Mouse (Mus musculus) kidney, adult 2 months (tissue): ENCODE data around the gene Phactr1. TPM values are rescaled to one million over a fixed set of nuclear protein-coding genes. Genes with fewer than 3 reads are reported as not detected.

Experiments used
- DNase-seq: peaks from one replicate; pipeline ENCODE4 v3.0.0; 2021
- H3K27ac ChIP-seq: fragments of 200-500 bp; 2 replicates; pipeline ENCODE4 v1.5.1; 2012; ENCODE audit warnings: low read depth, low read length, control low read depth, inconsistent platforms; ENCODE audit not compliant: insufficient read depth
- H3K27me3 ChIP-seq: fragments of 200-500 bp; replicated peaks from 2 replicates; pipeline ENCODE4 v1.6.1; 2012; ENCODE audit warnings: mild to moderate bottlenecking, moderate library complexity, low read length, inconsistent platforms; ENCODE audit not compliant: control insufficient read depth, insufficient read depth
- H3K36me3 ChIP-seq: fragments of 200-500 bp; 2 replicates; pipeline ENCODE4 v1.6.1; 2012; ENCODE audit warnings: mild to moderate bottlenecking, moderate library complexity, low read length, inconsistent platforms; ENCODE audit not compliant: control insufficient read depth, insufficient read depth
- H3K4me1 ChIP-seq: fragments of 200-500 bp; 2 replicates; pipeline ENCODE4 v1.6.1; 2011; ENCODE audit warnings: low read length; ENCODE audit not compliant: control insufficient read depth, insufficient read depth
- H3K4me3 ChIP-seq: fragments of 200-500 bp; 2 replicates; pipeline ENCODE4 v1.5.1; 2011; ENCODE audit warnings: mild to moderate bottlenecking, low read depth, low read length, control low read depth; ENCODE audit not compliant: insufficient read depth
- CTCF ChIP-seq: fragments of 200-500 bp; conservative IDR thresholded peaks from 2 replicates; pipeline ENCODE4 v1.5.1; 2011; ENCODE audit warnings: low read depth, mild to moderate bottlenecking, control low read depth, low read length, moderate library complexity, mixed read lengths; ENCODE audit not compliant: insufficient read depth, insufficient read length
- POLR2A ChIP-seq: fragments of 200-500 bp; IDR thresholded peaks from one replicate; pipeline ENCODE4 v1.6.1; 2011; ENCODE audit warnings: low read depth, low read length, control low read depth
- WGBS: fragments of 180-500 bp; shearing (Covaris S2); methylation state at CpG from one replicate; pipeline ENCODE4 v1.1.7; 2018; 5-methylcytosine and 5-hydroxymethylcytosine counted together
- polyA plus RNA-seq: library from polyadenylated mRNA; depleted of rRNA; stranded (reverse); fragments of >200 nt; gene quantifications from 2 replicates; pipeline ENCODE4 v1.2.3, GENCODE M21; 2012

Phactr1 gene
- polyA plus RNA-seq, 1 experiment: 8.9 TPM

DNA sequence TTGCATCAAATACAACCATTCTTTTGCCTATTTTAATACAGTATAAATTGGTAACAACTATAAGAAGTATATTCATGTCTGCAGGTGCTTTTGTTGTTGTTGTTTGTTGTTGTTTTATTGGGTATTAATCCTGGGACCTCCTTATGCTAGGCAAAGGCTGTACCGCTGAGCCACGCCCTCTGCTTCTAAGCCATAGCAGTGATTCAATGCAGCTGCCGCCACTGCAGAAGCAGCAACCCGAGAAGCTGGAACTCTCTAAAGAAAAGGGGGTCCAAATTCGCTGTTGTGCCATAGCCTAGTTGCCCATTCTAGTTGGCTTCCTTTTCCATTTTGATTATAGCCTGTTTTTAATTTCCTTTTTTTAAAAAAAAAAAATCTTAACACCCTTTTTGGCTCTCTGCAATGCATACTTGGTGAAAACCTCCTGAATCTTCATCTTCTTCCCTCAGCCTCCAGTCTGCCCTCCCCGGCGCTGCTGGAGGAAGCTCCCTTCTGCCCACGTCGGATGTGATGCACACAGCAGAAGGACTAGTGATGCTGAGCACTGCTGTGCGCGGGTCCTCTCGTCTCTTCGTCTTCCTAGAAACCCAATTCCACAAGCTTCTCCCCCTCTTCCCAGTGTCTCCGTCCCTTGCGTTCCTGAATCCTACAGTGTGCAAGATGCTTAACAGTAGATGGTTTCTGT is 271.8 kb downstream of the Phactr1 start:
- no peaks in the 10 kb centered on the region for H3K27me3 ChIP-seq
- no peak overlapping the region for H3K27ac ChIP-seq
- H3K4me1 ChIP-seq: no peaks in the 10 kb centered on the region
- no peak overlapping the region for H3K4me3 ChIP-seq
- WGBS: 61% methylated on average over 15 of the region's 15 CpGs
- no peaks in the 10 kb centered on the region for H3K36me3 ChIP-seq
- no peak for DNase-seq
- no peak for TF ChIP-seq CTCF
- no peak for TF ChIP-seq POLR2A

DNA sequence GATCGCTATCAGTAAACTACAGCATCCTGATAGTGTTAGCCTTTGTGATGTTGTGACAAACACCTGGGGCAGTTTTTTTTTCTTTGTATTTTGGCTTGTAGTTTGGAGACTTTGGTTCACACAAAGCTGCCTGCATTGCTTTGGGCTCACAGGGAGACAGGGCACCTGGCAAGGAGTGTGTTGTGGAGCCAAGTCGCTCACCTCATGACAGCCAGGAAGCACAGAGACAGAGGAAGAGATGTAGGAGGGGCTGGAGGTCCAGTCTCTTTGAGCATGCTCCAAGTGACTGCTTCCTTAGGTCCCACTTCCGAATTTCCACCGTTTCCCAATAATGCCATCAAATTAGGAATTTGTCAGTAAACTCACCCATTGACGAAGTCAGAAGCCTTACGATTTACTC is 272.6 kb downstream of the Phactr1 start:
- 95% methylated on average over 6 of the region's 6 CpGs for WGBS
- Histone ChIP-seq H3K4me3 (no peak overlapping the region), H3K36me3 (no peaks in the 10 kb centered on the region), H3K27me3 (no peaks in the 10 kb centered on the region), H3K27ac (no peak overlapping the region), H3K4me1 (no peaks in the 10 kb centered on the region)
- DNase-seq: no peak
- TF ChIP-seq POLR2A (no peak), CTCF (no peak)

DNA sequence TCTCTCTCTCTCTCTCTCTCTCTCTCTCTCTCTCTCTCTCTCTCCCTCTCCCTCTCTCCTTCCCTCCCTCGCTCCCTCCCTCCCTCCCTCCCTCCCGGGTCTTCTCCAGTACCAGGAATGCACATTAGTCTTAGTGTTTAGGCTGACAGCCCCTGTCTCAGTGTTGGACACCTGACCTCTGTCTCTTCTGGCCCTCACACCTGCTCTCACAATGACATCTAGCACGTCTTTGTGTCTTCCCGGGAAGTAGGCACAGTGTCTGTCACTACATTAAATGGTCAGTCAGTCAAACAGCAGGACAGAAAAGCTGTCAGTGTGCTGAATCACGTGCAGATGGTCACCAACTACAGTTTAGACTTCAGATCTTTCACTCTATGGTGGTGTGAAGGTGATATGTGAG is 273.7 kb downstream of the Phactr1 start:
- Histone ChIP-seq H3K4me3 (no peak overlapping the region), H3K27me3 (no peaks in the 10 kb centered on the region), H3K4me1 (no peaks in the 10 kb centered on the region), H3K36me3 (no peaks in the 10 kb centered on the region), H3K27ac (no peak overlapping the region)
- TF ChIP-seq POLR2A (no peak), CTCF (no peak)
- 59% methylated on average over 5 of the region's 5 CpGs for WGBS
- no peak for DNase-seq

DNA sequence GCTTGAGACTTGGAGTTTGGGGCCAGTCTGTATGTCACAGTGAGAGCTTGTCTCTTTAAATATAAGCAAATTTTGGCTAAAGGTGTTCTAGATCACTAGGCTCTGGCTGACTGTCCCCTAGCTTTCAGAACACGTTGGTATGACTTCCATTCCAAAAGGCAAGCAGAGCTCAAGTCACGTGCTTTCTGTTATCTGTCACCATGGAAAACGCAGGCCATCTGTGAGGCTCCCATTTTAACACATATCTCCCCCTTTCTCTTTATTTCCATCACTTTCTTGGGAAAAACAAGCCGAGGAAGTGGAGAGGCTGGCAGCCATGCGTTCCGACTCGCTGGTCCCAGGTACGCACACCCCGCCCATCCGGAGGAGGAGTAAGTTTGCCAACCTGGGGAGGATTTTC is 275.9 kb downstream of the Phactr1 start:
- no peaks in the 10 kb centered on the region for H3K27me3 ChIP-seq
- H3K36me3 ChIP-seq: no peaks in the 10 kb centered on the region
- H3K27ac ChIP-seq: no peak overlapping the region
- no peak overlapping the region for H3K4me3 ChIP-seq
- DNase-seq: no peak
- TF ChIP-seq POLR2A: no peak
- TF ChIP-seq CTCF: no peak
- 75% methylated on average over 10 of the region's 10 CpGs for WGBS
- H3K4me1 ChIP-seq: no peaks in the 10 kb centered on the region

DNA sequence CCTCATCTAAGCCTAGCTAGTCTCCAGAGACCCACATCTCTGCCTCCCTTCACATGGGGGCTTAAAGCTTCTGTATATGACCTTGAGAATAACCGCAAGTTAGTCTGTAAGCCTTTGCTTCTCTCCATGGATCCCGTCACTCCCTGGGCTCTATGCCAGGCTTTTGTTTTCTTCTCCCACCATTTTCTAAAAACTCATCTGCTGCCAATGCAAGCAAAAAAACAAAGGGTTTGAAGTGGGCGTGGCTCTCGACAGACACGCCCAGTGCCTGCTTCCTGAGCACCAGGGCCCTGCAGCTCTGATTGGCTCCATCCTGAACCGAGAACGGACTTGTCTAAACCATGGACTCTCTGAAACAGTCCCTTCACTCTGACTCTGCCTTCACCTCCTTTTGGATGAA is 277.4 kb downstream of the Phactr1 start:
- TF ChIP-seq POLR2A: no peak
- TF ChIP-seq CTCF: no peak
- no peaks in the 10 kb centered on the region for H3K27me3 ChIP-seq
- no peak overlapping the region for H3K27ac ChIP-seq
- DNase-seq: no peak
- H3K4me1 ChIP-seq: no peaks in the 10 kb centered on the region
- 65% methylated on average over 7 of the region's 7 CpGs for WGBS
- no peaks in the 10 kb centered on the region for H3K36me3 ChIP-seq
- H3K4me3 ChIP-seq: no peak overlapping the region

DNA sequence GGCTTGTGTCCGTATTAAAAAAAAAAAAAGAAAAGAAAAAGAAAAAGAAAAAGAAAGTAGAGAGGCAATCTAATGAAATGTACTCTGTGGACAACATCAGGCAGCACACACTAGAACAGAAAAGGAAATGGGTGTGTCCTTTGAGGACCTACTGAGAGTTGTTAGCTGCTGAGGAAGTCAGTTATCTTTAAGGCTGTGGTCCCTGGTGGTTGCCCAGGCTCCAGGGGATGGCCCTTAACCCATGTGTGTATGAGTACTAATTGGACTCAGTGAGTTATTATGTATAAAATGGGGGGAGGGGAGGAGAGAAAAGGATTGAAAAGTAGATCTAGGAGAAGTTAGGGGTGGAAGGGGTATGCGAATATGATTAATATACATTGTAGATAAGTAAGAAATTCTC is 278.4 kb downstream of the Phactr1 start:
- Histone ChIP-seq H3K36me3 (no peaks in the 10 kb centered on the region), H3K27ac (no peak overlapping the region), H3K4me3 (no peak overlapping the region), H3K27me3 (no peaks in the 10 kb centered on the region), H3K4me1 (no peaks in the 10 kb centered on the region)
- TF ChIP-seq CTCF (no peak), POLR2A (no peak)
- no peak for DNase-seq
- WGBS: 86% methylated on average over 2 of the region's 2 CpGs

DNA sequence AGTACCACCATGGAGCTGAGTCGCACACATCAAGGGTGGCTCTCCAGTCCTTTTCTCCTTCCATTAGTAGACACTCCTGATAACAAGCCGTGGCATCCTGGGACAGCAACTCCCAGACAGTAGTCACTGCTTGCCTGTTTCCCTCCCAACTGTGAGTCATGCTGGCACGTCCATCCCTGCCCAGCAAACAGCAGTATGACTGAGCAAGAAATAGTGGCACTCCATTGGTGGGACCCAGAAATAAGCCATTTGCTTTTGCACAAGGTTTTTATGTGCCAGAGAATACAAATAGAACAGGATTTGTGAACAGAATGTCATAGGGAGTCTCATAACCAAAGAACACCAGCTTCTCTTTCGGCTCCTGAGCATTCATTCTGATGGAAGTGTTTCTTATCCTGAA is 281.1 kb downstream of the Phactr1 start:
- 91% methylated on average over 4 of the region's 4 CpGs for WGBS
- no peaks in the 10 kb centered on the region for H3K4me1 ChIP-seq
- TF ChIP-seq CTCF: no peak
- TF ChIP-seq POLR2A: no peak
- no peaks in the 10 kb centered on the region for H3K36me3 ChIP-seq
- H3K27ac ChIP-seq: no peak overlapping the region
- H3K27me3 ChIP-seq: no peaks in the 10 kb centered on the region
- H3K4me3 ChIP-seq: no peak overlapping the region
- no peak for DNase-seq
